Mouse (Mus musculus) E14TG2a.4 (cell line): Measurements from ENCODE around the gene Polr2b.

ENCODE experiments used
- H3K27me3 ChIP-seq: 2 replicates; pipeline ENCODE4 v1.6.1; 2014; ENCODE audit warnings: low read length, control low read depth; ENCODE audit not compliant: insufficient read depth
- H3K36me3 ChIP-seq: 2 replicates; pipeline ENCODE4 v1.6.1; 2014; ENCODE audit warnings: low read length, control low read depth; ENCODE audit not compliant: insufficient read depth
- H3K4me1 ChIP-seq: replicated peaks from 2 replicates; pipeline ENCODE4 v1.6.1; 2014; ENCODE audit warnings: low read depth, low read length, control low read depth
- H3K4me3 ChIP-seq: replicated peaks from 2 replicates; pipeline ENCODE4 v1.5.1; 2014; ENCODE audit warnings: mild to moderate bottlenecking, low read length
- H3K9me3 ChIP-seq: 2 replicates; pipeline ENCODE4 v1.6.1; 2014; ENCODE audit warnings: low read length, control low read depth
- CTCF ChIP-seq: conservative IDR thresholded peaks from 2 replicates; pipeline ENCODE4 v1.5.1; 2014; ENCODE audit warnings: low read length
- NANOG ChIP-seq: IDR thresholded peaks from 2 replicates; pipeline ENCODE4 v1.6.1; 2014; ENCODE audit warnings: borderline replicate concordance, low read length, mixed read lengths
- POU5F1 ChIP-seq: IDR thresholded peaks from 2 replicates; pipeline ENCODE4 v1.6.1; 2014; ENCODE audit warnings: low read length, borderline replicate concordance

The Polr2b gene

GRCm38 (mm10) chr5:77267957-77268624, 41.9 kb upstream of the Polr2b start:
- H3K27me3 ChIP-seq = peaks cover 3% of the 10 kb centered on the region
- H3K4me1 ChIP-seq = peaks cover 75% of the 10 kb centered on the region
- H3K9me3 ChIP-seq = no peaks in the 10 kb centered on the region
- H3K36me3 ChIP-seq = peaks cover 51% of the 10 kb centered on the region
- H3K4me3 ChIP-seq = peak overlapping the region; percentile 93
- no peak for TF ChIP-seq POU5F1
- no peak for TF ChIP-seq NANOG
- no peak for TF ChIP-seq CTCF

GRCm38 (mm10) chr5:77269399-77269798, 40.5 kb upstream of the Polr2b start:
- H3K4me1 ChIP-seq = peaks cover 75% of the 10 kb centered on the region
- TF ChIP-seq POU5F1 (no peak), CTCF (peak; percentile 99)
- no peaks in the 10 kb centered on the region for H3K9me3 ChIP-seq
- H3K27me3 ChIP-seq = peaks cover 3% of the 10 kb centered on the region
- H3K36me3 ChIP-seq = peaks cover 64% of the 10 kb centered on the region
- peak overlapping the region; percentile 93 for H3K4me3 ChIP-seq

- Histone ChIP-seq H3K9me3 (no peaks in the 10 kb centered on the region), H3K4me1 (peaks cover 94% of the 10 kb centered on the region), H3K36me3 (peaks cover 96% of the 10 kb centered on the region), H3K4me3 (peak overlapping the region; percentile 61), H3K27me3 (peaks cover 3% of the 10 kb centered on the region)
- TF ChIP-seq CTCF = 0 out of 2 replicates have a peak, but pooled peaks have one; percentile 6
- TF ChIP-seq NANOG = no peak
- no peak for TF ChIP-seq POU5F1
Measured at GRCm38 (mm10) chr5:77273151-77273550, 36.8 kb upstream of the Polr2b start.

- H3K4me1 ChIP-seq = peaks cover 97% of the 10 kb centered on the region
- H3K4me3 ChIP-seq = 0 out of 2 replicates have a peak overlapping the region, but pooled peaks have one; percentile 3
- peaks cover 4% of the 10 kb centered on the region; the same call in 1 of the 2 replicates for H3K27me3 ChIP-seq
- no peaks in the 10 kb centered on the region for H3K9me3 ChIP-seq
- H3K36me3 ChIP-seq = peaks cover 98% of the 10 kb centered on the region
- TF ChIP-seq POU5F1 (no peak), CTCF (peak; percentile 97)
Measured at GRCm38 (mm10) chr5:77275950-77276349, 34.0 kb upstream of the Polr2b start.

GRCm38 (mm10) chr5:77277204-77277603, 32.7 kb upstream of the Polr2b start:
- TF ChIP-seq CTCF = no peak
- no peak for TF ChIP-seq POU5F1
- TF ChIP-seq NANOG = no peak
- Histone ChIP-seq H3K4me3 (no peak overlapping the region; the same call in 1 of the 2 replicates), H3K4me1 (peaks cover 97% of the 10 kb centered on the region), H3K9me3 (no peaks in the 10 kb centered on the region), H3K36me3 (peaks cover 99% of the 10 kb centered on the region), H3K27me3 (peaks cover 14% of the 10 kb centered on the region)

- TF ChIP-seq POU5F1 = no peak
- no peak for TF ChIP-seq NANOG
- no peak for TF ChIP-seq CTCF
- no peaks in the 10 kb centered on the region for H3K9me3 ChIP-seq
- H3K36me3 ChIP-seq = peaks cover 98% of the 10 kb centered on the region
- peaks cover 79% of the 10 kb centered on the region for H3K4me1 ChIP-seq
- H3K4me3 ChIP-seq = peak overlapping the region; percentile 68
- peaks cover 20% of the 10 kb centered on the region for H3K27me3 ChIP-seq
Measured at GRCm38 (mm10) chr5:77281518-77282174, 28.3 kb upstream of the Polr2b start.

- Histone ChIP-seq H3K4me1 (peaks cover 80% of the 10 kb centered on the region), H3K4me3 (peak overlapping the region; percentile 68), H3K27me3 (peaks cover 20% of the 10 kb centered on the region), H3K36me3 (peaks cover 98% of the 10 kb centered on the region), H3K9me3 (no peaks in the 10 kb centered on the region)
- TF ChIP-seq POU5F1 (0 out of 2 replicates have a peak, but pooled peaks have one; percentile 13), CTCF (no peak), NANOG (no peak)
Measured at GRCm38 (mm10) chr5:77282242-77282641, 27.7 kb upstream of the Polr2b start.

- Histone ChIP-seq H3K36me3 (peaks cover 97% of the 10 kb centered on the region), H3K9me3 (no peaks in the 10 kb centered on the region), H3K27me3 (peaks cover 19% of the 10 kb centered on the region), H3K4me1 (peaks cover 56% of the 10 kb centered on the region), H3K4me3 (no peak overlapping the region)
- TF ChIP-seq POU5F1 (no peak), NANOG (no peak), CTCF (no peak)
Measured at GRCm38 (mm10) chr5:77285685-77286084, 24.3 kb upstream of the Polr2b start.

GRCm38 (mm10) chr5:77286904-77287303, 23.0 kb upstream of the Polr2b start:
- no peak for TF ChIP-seq NANOG
- H3K36me3 ChIP-seq = peaks cover 89% of the 10 kb centered on the region
- H3K27me3 ChIP-seq = peaks cover 9% of the 10 kb centered on the region
- peaks cover 44% of the 10 kb centered on the region for H3K4me1 ChIP-seq
- H3K9me3 ChIP-seq = no peaks in the 10 kb centered on the region
- no peak overlapping the region for H3K4me3 ChIP-seq
